Mouse (Mus musculus): ENCODE measurements at regions not wholly inside any gene's neighbourhood (a gene's known extent, or its start where the extent isn't known, plus 50 kb on each side); places are given as distances from the start of the nearest gene placed in this dataset.

DNA sequence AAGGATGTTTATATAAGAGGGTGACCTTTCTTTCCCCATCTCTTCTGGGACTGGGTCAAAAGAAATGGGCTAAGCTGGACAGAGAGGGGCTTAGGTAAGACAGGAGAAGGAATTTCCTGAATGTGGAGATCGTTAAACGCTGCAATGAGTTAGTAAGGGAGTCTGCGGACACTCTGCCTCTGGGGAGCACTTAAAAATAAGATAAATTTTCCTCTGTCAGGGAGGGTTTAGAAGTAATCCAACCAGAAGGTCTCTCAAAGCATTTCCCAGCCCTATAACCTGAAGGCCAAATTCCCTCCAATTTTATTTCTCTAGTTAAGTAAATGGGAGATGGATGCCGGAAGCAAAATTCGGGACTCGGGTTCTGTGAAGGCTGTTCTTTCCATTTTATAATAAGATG is 367.3 kb upstream of the Nfe2l3 start:
- no peak for TF ChIP-seq CTCF (IDR thresholded peaks at IDR 0.05; ENCODE audit: extremely low read depth, insufficient read depth, insufficient read length, insufficient replicate concordance)
- TF ChIP-seq POLR2A (IDR thresholded peaks at IDR 0.05; ENCODE audit: low read depth, low read length), result no peak
